Mouse (Mus musculus): ENCODE measurements at regions not wholly inside any gene's neighbourhood (a gene's known extent, or its start where the extent isn't known, plus 50 kb on each side); places are given as distances from the start of the nearest gene placed in this dataset.
"Not testable (repeated sequence)": the region's sequence is repeated elsewhere in the genome, so short reads cannot be mapped to it uniquely, and the experiment has no call there.

- Histone ChIP-seq H3K4me3 (no peak overlapping the region), H3K27ac (no peak overlapping the region)
- TF ChIP-seq CTCF (IDR thresholded peaks at IDR 0.05): no peak
- DNase-seq: no peak
- intact Hi-C loops (cut with DNase I): no loop called here
Observed at GRCm38 (mm10) chr8:78065890-78066493, 147.1 kb upstream of the Ttc29 start.

- Histone ChIP-seq H3K4me3 (no peak overlapping the region), H3K27ac (no peak overlapping the region)
- intact Hi-C loops (cut with DNase I): no loop called here
- no peak for DNase-seq
- no peak for TF ChIP-seq CTCF (IDR thresholded peaks at IDR 0.05)
Observed at GRCm38 (mm10) chr8:78068087-78068910, 144.8 kb upstream of the Ttc29 start.

- intact Hi-C loops (cut with DNase I): no loop called here
- no peak overlapping the region for H3K27ac ChIP-seq
- TF ChIP-seq CTCF (IDR thresholded peaks at IDR 0.05): no peak
- no peak for DNase-seq
- H3K4me3 ChIP-seq: no peak overlapping the region
Observed at GRCm38 (mm10) chr8:78073821-78074220, 139.3 kb upstream of the Ttc29 start.

- H3K4me3 ChIP-seq: no peak overlapping the region
- intact Hi-C loops (cut with DNase I): no loop called here
- H3K27ac ChIP-seq: no peak overlapping the region
- no peak for DNase-seq
- no peak for TF ChIP-seq CTCF (IDR thresholded peaks at IDR 0.05)
Observed at GRCm38 (mm10) chr8:78077122-78077521, 136.0 kb upstream of the Ttc29 start.

- DNase-seq; intact Hi-C loops (cut with DNase I); H3K4me3 ChIP-seq: not testable (repeated sequence)
Observed at GRCm38 (mm10) chr8:78081395-78081794, 131.7 kb upstream of the Ttc29 start.

GRCm38 (mm10) chr8:78083012-78083411 is 130.1 kb upstream of the Ttc29 start:
- no peak for DNase-seq
- Histone ChIP-seq H3K27ac (no peak overlapping the region), H3K4me3 (no peak overlapping the region)
- TF ChIP-seq CTCF (IDR thresholded peaks at IDR 0.05): no peak
- intact Hi-C loops (cut with DNase I): no loop called here

More at GRCm38 (mm10) chr8:78081395-78081794, 131.7 kb upstream of the Ttc29 start:
- H3K27ac ChIP-seq: not testable (repeated sequence)

- TF ChIP-seq CTCF (IDR thresholded peaks at IDR 0.05): no peak
- intact Hi-C loops (cut with DNase I): no loop called here
- no peak overlapping the region for H3K27ac ChIP-seq
- DNase-seq: no peak
- no peak overlapping the region for H3K4me3 ChIP-seq
Observed at GRCm38 (mm10) chr8:78086361-78086760, 126.7 kb upstream of the Ttc29 start.

GRCm38 (mm10) chr8:78090382-78091122 is 122.5 kb upstream of the Ttc29 start:
- H3K27ac ChIP-seq: no peak overlapping the region
- intact Hi-C loops (cut with DNase I): no loop called here
- H3K4me3 ChIP-seq: no peak overlapping the region
- DNase-seq: no peak
- TF ChIP-seq CTCF (IDR thresholded peaks at IDR 0.05): no peak

GRCm38 (mm10) chr8:78096383-78096782 is 116.7 kb upstream of the Ttc29 start:
- TF ChIP-seq CTCF (IDR thresholded peaks at IDR 0.05): peak; percentile 35; the same call in 1 of the 2 replicates
- no peak overlapping the region for H3K4me3 ChIP-seq
- DNase-seq: no peak
- intact Hi-C loops (cut with DNase I): no loop called here
- H3K27ac ChIP-seq: no peak overlapping the region

GRCm38 (mm10) chr8:78098191-78098745 is 114.8 kb upstream of the Ttc29 start:
- no peak overlapping the region for H3K4me3 ChIP-seq
- intact Hi-C loops (cut with DNase I): no loop called here
- no peak overlapping the region for H3K27ac ChIP-seq
- no peak for DNase-seq
- no peak for TF ChIP-seq CTCF (IDR thresholded peaks at IDR 0.05)

- intact Hi-C loops (cut with DNase I): no loop called here
- no peak for DNase-seq
- Histone ChIP-seq H3K4me3 (no peak overlapping the region), H3K27ac (no peak overlapping the region)
- no peak for TF ChIP-seq CTCF (IDR thresholded peaks at IDR 0.05)
Observed at GRCm38 (mm10) chr8:78099091-78099490, 114.0 kb upstream of the Ttc29 start.

- no peak for DNase-seq
- no peak overlapping the region for H3K4me3 ChIP-seq
- intact Hi-C loops (cut with DNase I): no loop called here
- no peak for TF ChIP-seq CTCF (IDR thresholded peaks at IDR 0.05)
- no peak overlapping the region for H3K27ac ChIP-seq
Observed at GRCm38 (mm10) chr8:78107339-78107738, 105.8 kb upstream of the Ttc29 start.

All from gastrocnemius, adult 2 months (tissue).